Mouse (Mus musculus) spleen, adult 18-20 months (tissue): ENCODE measurements around the gene Prl.
"Not testable (repeated sequence)": the region's sequence is repeated elsewhere in the genome, so short reads cannot be mapped to it uniquely, and the experiment has no call there.

ENCODE experiments used
- DNase-seq, 2 experiments: peaks; one replicate each; pipeline ENCODE4 v3.0.0; 2022; ENCODE audit warnings: mixed read lengths in 2 of 2

The Prl gene

GRCm38 (mm10) chr13:27057270-27057669 is at the start of gene Prl:
Prl (plus strand) TSS chr13:27057570.
- no peak for DNase-seq

GRCm38 (mm10) chr13:27026614-27027013 is 30.8 kb upstream of the Prl start:
- no peak for DNase-seq

DNA sequence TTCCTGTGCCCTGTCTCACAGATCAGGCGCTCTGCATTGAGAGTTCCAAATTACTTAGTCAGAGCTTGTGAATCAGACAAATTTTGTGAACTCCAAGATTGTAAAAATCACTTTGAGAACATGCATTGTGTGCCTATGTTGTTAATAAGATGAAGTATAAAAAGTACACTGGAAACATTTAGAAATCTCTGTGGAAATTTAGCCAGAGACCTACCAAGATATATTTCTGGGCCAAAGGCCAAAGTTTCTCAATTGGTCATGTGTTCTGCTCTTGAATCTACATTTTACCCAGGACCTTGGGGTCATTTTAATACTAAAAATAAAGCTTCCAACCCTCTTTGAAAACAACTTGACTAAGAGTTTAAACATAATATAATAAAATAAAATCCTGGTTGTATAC is 30.0 kb upstream of the Prl start:
- no peak for DNase-seq

- DNase-seq: no peak
Measured at GRCm38 (mm10) chr13:27028501-27029240, 28.7 kb upstream of the Prl start.

- DNase-seq: no peak
Measured at GRCm38 (mm10) chr13:27031101-27031852, 26.1 kb upstream of the Prl start.

DNA sequence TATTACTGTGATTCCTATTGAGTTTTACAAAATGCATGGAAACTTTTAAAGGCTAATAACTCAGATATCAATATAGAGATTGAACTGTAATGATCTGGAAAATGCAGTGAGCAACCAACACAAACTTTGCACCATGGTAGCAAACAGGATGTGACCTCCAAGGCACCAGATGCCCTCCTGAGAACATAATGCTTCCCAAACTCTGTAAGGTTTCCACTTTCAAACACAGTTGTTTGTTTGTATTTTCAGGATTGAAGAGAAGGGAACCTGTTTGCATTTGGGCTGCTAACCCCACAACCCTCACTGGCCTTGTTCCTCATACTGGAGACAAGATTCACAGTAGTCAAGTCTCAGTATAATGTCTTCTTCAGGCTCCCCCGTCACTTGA is 25.5 kb upstream of the Prl start:
- DNase-seq: no peak

DNA sequence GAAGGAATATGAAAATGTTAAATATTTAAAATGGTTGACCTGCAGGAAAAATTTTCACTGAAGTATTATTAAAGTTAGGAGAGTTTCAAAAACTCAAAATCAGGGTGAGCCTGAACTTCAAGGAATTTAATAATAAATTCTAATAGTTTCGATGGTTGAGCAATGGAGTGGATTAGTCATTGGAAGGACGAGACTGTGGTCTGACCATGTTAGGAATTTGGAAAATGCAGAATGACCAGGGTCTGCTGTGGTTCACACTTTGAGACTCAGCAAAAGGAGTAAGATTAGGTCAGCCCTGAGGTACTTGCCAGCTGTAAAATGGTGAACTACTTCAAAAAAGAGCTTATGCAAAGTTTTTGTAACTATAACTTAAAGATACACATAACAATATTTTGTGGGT is 24.4 kb upstream of the Prl start:
- DNase-seq: no peak

DNA sequence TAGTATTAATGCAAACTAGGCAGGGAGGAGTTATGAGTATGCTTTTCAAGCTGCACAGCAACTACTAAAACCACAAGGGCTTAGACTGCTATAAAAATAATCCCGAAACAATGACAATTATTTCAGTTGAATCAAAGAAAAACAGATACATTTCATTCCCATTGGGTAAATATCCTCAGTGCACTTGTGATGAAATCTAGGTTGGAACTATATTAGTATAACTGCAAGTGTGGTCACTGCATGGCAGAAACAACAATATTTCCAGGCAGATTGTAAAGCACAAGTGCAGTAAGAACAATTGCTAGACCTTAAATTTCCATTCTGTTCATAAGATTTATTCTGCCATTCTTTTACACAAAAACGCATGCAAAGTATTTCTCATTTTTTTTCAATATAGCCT is 15.2 kb upstream of the Prl start:
- DNase-seq: no peak

- DNase-seq: no peak
Measured at GRCm38 (mm10) chr13:27043326-27043725, 14.0 kb upstream of the Prl start.

DNA sequence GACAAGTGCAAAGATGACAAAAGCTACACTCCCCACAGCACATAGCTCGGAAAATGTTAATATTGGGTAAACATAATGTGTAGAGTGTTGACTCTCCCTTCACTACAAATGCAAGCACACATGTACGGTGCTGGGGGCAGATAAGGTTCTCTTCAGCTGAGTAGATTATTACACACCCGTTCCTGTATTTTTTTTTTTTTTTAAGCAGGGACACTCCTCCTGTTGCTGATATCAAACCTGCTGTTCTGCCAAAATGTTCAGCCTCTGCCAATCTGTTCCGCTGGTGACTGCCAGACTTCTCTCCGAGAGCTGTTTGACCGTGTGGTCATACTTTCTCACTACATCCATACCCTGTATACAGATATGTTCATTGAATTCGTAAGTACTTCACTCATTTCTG is 1.8 kb downstream of the Prl start:
- no peak for DNase-seq

GRCm38 (mm10) chr13:27093890-27094289 is 36.5 kb downstream of the Prl start, which contains the start of gene Prl3d1:
Prl3d1 (plus strand) TSS chr13:27094190.
- DNase-seq: not testable (repeated sequence)
